Mouse (Mus musculus) T-helper 17 cell (primary cell): Measurements from ENCODE around the gene H60b.
"Not testable (repeated sequence)": the region's sequence is repeated elsewhere in the genome, so short reads cannot be mapped to it uniquely, and the experiment has no call there.

Experiments used
- in situ Hi-C, 2 experiments: fragments of 300-600 bp; cut with MboI, MseI; formaldehyde crosslinking; loops; 1 replicate in 1 of 2; 2 replicates in 1 of 2; pipeline ENCODE4 v1.15.1; 2025; ENCODE audit warnings: high pct_unique_total_duplicates in 2 of 2

H60b gene

DNA sequence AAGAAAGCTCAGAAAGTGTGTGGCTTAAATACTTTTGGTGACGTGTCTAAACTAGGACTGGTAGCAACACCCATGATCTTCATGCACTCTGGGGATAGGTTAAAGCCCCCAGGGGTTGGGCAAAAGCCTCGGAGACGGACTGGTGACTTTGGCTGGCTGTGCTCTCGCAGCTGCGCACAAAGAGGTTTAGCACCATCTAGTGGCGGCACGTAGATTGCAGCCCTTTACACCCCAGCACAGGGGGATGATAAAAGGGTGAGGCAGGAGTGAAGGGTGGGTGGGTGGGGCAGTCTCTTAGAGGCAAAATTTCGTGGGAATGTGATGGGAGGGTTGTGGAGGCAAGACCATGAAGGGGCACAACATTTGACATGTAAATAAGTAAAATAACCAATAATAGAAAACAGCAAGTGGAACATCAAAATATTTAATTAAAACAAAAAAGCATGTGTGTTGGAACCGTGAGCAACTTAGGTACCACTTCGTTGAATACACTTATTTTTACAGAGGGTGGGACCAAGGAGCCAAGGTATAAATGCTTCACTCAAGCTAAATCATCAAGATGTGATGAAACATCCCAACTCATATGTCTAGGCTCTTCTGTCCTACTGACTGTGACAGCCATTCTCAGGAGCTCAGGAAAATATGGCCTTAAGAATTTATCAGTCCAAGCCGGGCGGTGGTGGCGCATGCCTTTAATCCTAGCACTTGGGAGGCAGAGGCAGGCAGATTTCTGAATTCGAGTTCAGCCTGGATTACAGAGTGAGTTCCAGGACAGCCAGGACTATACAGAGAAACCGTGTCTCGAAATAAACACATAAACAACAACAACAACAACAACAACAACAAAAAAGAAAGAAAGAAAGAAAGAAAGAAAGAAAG is 5.6 kb downstream of the H60b start:
- in situ Hi-C loops = not testable (repeated sequence)

DNA sequence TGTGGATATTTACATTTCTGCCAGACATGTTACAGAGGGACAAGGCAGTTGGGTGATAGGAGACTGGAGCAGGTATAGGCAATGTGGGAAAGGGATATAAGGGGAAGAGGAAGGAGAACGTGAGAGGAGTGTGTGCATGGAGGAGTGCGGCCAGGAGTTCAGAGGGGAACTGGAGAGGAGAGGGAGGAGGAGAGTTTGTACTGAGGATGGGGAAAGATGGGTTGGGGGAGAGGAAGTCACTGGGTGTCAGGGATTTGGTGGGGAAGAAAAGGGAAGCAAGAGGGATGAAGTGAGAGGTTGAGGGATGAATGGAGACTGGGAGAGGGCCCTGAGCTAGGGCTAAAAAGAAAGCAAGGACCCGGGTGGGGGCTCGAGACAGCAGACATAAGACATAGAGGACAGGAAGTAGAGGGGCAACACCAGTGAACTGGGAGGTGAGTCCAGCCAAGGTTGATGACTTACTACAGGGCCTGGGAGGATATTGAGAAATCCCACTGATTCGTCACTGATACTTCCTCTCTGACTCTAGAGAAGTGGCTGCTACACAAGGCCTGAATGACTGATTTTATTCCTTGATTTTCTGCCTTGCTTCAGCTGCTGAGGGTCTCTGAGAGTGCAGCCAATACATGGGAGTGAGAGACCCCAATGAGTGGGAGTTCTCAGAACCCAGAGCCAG is 7.1 kb downstream of the H60b start:
- in situ Hi-C loops = not testable (repeated sequence)

DNA sequence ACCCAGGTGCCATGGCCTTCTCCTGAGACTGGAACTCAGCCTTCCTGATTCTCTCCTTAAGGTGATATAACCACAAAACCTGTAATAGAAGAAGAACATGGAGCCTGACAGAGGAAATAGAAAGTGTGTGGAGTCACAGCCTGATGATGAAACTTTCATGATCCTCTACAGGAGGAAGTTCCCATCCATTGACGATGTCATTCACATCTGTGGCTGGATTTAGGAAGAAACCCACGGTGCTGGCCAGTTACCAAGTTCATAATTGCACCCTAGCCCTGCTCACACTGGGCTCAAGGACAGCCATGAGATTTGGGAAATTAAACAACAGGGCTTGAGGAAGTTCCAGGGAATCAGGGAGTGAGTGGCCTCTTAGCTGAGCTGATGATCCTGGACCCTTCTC is 7.6 kb downstream of the H60b start:
- in situ Hi-C loops = not testable (repeated sequence)

DNA sequence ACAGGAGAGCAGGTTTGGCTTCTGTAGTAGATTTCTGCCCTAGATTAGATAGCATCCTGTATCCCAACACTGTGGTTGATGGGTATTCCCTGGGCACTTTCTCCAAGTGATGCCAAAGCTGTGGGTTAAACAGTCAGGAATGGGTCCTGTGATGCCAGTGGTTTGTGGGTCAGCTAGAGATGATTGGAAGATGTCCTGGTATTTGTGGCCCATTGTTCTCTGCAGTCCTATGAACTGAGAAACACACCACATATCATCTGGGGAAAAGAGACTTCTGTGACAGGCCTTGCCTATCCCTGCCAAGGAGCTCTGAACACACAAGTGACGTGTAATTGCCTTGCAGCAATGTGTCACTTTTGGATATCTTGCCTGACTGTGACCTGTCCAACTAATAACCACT is 8.7 kb downstream of the H60b start:
- in situ Hi-C loops = not testable (repeated sequence)

DNA sequence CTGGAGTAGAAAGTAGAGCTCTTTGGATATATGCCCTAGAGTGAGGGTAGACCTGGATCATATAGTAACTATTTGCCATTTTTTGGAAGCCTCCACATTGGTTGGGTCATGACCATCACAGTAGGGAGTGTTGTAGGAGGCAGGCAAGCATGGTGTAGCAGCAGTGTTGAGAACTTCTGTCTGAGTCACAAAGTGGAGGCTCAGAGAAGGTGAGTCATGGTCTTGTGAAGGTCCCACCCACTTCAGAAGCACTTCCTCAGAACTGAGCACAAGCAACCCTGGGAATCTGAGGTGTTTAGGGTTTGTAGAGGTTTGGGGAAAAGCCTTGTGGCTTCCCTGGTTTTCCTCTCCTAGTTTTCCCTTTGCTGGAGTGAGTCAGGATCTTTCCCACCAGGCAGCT is 10.7 kb downstream of the H60b start:
- in situ Hi-C loops = not testable (repeated sequence)

DNA sequence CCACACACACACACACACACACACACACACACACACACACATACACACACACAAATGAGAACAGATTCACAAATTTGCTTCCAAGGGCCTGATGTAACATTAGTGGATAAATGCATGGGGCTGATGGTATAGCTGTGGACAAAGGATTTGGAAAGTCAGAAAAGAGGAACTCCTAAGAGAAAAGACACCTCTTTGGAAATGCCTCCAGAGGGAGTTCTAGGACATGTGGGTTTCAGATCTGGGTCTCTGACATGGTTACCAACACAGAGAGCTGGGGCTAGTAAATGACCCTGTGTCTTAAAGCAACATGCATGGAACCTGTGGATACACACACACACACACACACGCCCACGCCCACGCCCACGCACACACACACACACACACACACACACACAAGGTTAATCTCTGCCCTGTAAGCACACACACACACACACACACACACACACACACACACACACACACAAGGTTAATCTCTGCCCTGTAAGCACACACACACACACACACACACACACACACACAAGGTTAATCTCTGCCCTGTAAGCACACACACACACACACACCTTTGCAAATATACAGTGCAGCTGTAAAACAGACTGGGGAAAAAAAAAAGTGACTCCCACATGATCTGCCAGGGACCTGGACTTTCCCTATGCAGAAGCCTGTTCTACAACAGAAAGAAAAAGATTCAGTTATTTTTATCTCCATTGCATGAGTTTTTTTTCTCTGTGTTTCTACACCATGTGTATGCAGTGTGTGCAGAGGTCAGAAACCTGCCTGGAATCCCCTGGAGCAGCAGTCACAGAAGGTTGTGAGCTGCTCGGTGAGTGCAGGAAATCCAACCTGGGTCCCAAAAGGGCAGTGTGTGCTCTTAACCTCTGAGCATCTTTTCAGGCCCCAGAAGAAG is 14.3 kb downstream of the H60b start:
- in situ Hi-C loops = loop anchor here in 1 of 2 experiments (5.0 kb wide), 1 partner anchor 190 kb away; the partner anchor contains the start of gene Raet1d

DNA sequence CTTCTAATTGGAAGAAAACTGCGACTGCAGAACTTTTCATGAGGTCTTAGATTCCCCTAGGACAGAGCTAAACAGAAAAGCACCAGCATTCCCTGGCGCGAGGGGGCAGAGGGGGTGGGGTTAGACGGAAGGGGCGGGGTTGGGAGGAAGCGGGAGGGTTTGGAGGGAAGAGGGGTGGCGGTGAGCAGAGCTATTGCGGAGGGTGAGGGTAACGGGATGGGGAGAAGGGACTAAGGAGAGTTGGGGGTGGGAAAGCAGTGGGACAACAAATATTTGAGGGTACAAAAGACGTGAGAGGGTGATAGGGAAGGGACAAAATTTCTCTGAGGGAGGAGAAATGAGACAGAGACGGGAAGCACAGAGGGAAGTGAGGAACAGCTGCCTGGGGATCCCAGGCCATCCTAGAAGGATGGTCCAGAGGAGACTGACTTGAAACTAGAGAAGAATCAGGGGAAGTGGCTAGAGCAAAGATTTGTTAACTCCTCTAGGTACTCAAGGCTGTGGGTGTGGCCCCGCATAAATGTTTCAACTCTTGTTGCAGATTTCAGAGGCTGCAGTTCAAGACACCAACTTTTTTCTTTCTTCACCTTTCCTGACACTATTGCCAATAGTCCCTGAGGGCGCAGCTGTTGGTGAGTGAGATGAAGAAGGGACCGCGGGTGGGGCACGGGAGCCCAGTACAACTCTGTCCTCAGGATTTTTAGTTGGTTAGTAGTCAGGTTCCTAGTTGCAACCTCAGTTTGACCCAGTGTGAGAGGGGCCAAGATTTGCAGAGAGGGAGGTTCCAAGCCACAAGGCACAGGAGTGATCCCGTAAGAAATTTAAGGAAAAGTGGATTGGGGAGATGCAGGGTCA is 15.2 kb downstream of the H60b start:
- in situ Hi-C loops = loop anchor here in 1 of 2 experiments (5.0 kb wide), 1 partner anchor 189 kb away; the partner anchor contains the start of gene Raet1d

DNA sequence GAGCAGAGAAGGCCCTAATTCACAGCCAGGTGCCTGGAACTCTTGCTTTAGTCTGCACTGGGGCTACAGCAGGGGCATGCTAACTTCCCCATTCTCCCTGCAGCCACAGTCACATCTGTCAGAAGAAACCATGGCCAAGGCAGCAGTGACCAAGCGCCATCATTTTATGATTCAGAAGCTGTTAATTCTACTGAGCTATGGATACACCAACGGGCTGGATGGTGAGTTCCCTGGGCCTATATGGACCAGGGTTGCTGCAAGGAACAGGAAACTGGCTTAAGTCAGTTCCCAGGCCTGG is 15.8 kb downstream of the H60b start:
- in situ Hi-C loops = loop anchor here in 1 of 2 experiments (5.0 kb wide), 1 partner anchor 188 kb away; the partner anchor contains the start of gene Raet1d

DNA sequence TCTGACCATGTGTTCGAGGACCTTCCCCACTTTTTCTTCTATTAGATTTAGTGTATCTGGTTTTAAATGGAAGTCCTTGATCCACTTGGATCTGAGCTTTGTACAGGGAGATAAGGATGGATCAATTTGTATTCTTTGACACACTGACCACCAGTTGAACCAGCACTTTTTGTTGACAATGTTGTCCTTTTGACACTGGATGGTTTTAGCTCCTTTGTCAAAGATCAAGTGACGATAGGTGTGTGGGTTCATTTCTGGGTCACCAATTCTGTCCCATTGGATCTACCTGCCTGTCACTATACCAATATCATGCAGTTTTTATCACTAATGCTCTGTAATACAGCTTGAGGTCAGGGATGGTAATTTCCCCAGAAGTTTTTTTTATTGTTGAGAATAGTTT is 18.1 kb downstream of the H60b start:
- in situ Hi-C loops = loop anchor here (5.0 to 25.0 kb wide), 2 partner anchors 106 to 111 kb away; no protein-coding TSS in a partner anchor

DNA sequence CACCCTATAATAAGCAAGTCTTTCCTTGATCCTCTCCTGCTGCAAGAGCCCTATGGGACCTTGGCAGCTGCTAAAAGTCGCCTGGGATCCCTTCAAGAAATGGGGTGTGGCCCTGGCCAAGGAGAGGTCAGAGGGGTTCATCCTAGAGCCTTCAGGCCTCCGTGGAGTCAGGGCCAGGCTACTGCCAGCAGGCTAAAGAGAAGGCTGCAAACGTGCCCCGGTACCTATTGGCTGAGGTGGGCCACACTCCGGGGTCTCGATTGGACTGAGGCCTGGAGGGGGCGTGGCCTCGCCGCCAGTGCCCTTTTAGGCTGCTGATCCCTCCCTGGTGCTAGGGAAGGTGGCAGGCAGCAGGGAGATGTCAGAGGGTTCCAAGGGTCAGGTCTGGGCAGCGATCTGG is 32.6 kb downstream of the H60b start:
- in situ Hi-C loops = loop anchor here in 1 of 2 experiments (5.0 to 25.0 kb wide), 2 partner anchors 96 to 191 kb away; no protein-coding TSS in a partner anchor

DNA sequence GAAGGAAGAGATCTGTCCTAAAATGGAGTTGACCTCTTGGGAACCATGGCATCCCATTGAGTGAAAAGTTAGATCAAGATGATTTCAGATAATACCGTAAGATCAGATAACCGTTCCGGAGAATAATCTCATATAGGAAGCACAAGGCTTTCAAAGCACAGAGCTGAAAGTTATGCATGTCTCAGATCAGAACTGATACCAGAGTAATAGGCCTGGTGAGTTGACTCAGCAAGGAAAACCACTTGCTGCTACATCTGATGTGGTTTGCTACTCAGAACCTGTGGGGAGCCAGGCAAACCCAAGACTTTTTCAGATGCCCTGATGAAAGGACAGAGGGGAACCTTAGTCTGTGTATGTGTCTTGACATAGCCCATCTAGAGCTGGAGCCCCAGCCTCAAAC is 43.0 kb downstream of the H60b start:
- in situ Hi-C loops = not testable (repeated sequence)

DNA sequence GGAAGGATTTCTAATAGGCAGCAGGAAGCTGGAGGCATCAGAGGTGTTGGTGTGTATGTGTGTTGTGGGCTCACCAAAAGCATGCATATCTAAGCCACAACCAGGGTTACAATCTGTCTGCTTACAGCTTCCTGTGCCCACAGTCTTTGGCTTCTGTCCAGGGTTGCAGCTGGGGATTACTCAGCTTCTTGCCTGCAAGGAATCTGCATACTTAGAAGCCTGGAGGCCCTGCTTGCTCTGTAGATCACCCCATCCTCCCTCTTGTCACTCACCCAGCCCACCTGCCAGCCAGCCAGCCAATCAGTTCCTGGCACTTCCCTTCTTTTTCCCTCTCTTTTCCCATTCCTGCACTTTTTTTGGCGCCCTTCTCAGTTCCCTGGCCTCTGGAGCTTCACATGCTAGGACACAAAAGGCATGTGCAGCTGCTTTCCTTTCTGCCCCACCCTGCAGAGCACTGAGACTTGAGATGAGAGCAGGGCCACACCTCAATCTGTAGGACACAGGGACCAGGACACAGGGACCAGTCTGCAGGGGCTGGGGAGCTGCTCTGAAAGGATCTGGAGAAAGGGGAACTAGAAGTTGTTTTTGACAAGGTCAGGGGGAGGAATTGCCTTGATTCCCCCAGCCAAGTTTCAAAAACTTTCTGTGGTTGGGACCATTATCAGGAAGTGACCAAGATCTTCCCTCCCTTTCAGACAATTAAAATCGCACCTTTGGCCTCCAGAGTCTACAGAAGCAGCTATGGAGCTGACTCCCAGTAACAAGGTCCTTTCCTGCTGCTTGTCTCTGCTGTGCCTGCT is 44.6 kb downstream of the H60b start:
- in situ Hi-C loops = not testable (repeated sequence)

DNA sequence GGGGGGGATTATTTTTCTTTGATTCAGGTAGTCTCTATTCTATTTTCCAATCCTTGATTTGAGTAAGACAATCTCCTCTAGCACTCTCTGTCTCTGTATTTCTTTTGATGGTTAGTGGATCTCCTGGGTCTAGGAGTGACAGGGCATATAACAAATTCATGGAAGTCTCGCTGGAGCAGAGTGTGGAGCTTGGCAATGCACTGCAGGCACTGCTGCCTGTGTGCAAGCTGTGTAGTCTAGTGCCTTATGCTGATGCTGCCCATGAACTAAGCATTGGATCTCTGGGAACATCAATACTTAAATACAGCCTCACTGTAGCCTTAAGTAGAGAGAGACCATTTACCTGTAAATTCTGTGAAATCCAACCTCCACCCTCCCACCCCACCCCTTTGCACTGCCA is 48.1 kb downstream of the H60b start:
- in situ Hi-C loops = not testable (repeated sequence)

DNA sequence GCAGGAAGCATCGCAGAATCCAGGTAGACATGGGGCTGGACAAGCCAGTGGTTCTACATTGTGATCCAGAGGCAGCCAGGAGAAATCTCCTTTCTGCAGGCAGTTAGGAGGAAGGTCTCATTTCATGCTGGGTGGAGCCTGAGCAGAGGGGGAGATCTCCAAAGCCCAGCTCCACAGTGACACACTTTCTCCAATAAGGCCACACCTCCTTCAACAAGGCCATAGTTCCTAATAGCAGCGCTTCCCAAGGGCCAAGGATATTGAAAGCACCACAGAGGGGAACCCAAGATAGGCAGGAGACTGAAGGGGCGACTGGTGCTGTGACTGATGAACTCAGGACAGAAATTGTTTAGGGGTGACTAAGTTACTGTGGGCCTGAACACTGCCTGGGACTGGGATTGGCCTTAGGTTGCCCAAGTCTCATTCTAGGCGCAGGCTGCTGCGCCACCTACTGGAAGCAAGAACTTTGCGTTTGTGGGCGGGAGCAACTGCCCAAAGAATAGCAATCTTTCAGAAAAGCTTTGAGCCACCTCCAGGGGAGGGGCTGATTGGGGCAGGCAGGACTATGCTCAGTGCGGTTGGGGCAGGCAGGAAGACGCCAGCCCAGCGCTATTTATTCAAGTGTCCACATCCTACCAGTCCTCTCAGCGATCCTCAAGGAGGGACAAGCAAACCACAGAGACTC is 53.8 kb downstream of the H60b start:
- in situ Hi-C loops = not testable (repeated sequence)

DNA sequence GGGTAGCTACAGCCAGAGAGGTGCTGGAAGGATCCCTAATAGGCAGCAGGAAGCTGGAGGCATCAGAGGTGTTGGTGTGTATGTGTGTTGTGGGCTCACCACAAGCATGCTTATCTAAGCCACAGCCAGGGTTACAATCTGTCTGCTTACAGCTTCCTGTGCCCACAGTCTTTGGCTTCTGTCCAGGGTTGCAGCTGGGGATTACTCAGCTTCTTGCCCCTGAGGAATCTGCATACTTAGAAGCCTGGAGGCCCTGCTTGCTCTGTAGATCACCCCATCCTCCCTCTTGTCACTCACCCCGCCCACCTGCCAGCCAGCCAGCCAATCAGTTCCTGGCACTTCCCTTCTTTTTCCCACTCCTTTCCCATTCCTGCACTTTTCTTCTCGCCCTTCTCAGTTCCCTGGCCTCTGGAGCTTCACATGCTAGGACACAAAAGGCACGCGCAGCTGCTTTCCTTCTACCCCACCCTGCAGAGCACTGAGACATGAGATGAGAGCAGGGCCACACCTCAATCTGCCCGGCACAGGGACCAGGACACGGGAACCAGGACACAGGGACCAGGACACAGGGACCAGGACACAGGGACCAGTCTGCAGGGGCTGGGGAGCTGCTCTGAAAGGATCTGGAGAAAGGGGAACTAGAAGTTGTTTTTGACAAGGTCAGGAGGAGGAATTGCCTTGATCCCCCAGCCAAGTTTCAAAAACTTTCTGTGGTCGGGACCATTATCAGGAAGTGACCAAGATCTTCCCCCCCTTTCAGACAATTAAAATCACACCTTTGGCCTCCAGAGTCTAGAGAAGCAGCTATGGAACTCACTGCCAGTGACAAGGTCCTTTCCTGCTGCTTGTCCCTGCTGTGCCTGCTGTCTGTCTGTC is 65.3 kb downstream of the H60b start:
- in situ Hi-C loops = not testable (repeated sequence)

DNA sequence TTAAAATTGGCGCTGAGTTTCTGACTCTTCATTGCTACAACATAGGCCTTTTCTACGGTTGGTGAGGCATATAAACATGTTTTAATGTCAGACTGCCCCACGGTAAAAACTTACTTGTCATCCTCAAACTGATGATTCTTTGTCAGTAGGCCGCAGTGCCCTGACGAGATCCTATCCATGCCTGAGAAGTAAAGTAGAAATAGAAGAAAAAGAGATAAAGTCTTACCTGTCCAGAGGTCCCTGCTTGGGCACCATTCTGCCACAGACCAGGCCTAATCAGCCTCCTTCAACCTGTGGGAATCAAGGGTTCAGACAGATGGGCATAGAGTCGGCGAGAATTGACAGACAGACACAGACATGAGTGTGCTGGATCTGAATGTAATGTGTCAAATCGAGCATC is 106.7 kb downstream of the H60b start:
- in situ Hi-C loops = loop anchor here in 1 of 2 experiments (5.0 kb wide), 2 partner anchors 77 to 177 kb away; no protein-coding TSS in a partner anchor

DNA sequence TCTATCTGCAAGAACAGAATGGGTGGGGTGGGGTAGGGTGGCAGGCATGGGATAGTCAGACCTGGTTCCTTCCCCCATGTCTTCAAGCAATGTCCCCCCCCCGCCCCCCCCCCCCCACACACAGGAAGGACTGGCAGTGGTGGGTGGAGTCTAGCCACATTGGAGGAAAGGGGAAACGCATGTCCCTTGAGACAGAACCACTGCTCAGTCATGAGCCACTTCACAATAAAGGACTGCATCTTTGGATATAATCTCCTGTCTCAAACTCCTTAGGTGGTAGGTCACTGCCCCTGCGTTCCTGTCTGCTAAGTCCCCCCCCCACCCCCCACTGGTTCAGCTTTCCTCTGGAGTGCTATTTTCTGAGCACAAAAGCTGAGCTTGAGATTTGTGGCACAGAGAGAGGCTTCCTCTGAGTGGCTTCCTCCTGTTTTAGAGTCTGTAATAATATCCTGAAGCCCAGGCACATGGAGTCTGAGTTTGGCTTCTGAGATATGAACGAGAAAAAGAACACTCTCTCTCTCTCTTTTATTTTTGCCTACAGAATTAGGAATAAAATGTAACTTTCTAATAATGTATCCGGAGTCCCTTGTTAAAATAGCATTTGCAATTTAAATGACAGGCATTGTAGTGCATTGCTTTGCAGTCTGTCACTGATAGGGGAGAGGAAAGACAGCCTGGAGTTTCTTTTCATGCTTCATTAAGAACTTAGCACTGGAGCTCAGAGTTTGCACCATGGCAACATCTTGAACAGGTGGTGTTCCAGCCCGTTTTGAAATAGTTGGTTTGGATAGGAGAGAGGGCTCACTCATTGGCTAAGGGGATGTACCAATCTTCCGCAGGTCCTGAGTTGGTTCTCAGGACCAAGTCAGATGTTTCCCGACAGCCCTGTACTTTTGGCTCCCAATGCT is 112.7 kb downstream of the H60b start:
- in situ Hi-C loops = loop anchor here in 1 of 2 experiments (10.0 kb wide), 1 partner anchor 134 kb away; no protein-coding TSS in a partner anchor
